Mouse (Mus musculus) heart, postnatal 0 days (tissue): ENCODE measurements around the gene Ly75.

ENCODE experiments used
- CTCF ChIP-seq: IDR thresholded peaks from 2 replicates; pipeline ENCODE4 v1.5.1; 2016; ENCODE audit warnings: antibody characterized with exemption, control low read depth, low read depth
- EP300 ChIP-seq: IDR thresholded peaks from 2 replicates; pipeline ENCODE4 v1.6.1; 2016; ENCODE audit warnings: antibody characterized with exemption, low read depth

DNA sequence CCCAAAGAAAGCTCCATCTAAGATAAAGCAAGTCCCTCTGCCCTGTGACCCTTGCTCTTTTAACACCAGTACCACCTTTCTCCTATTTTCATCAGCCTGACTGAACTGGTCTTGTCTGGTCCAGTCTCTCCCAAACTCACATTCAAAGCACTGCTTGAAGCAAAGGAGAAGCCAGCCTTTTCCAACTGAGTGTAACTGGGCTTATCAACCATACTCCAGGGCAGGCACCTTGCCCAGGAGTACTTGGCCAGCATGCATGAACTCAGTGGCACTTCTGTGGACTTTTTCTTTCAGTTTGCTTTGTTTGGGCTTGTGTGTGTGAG, 1.6 kb upstream of the Ly75 start:
- TF ChIP-seq CTCF (no peak), EP300 (no peak)
